Mouse (Mus musculus) neural tube, embryonic 11.5 days (tissue): ENCODE results near the gene Cactin. TPM values are rescaled to one million over a fixed set of nuclear protein-coding genes. Genes with fewer than 3 reads are reported as not detected.

Experiments
- ATAC-seq: fragments of 200-750 bp; cut with Nextera tagmentation; 2 replicates; pipeline ENCODE4 v1.8.0; 2017; ENCODE audit warnings: moderate number of reproducible peaks, mild to moderate bottlenecking, moderate TSS enrichment, moderate library complexity; ENCODE audit not compliant: insufficient read depth, low FRiP score, low TSS enrichment
- DNase-seq: peaks from one replicate; pipeline ENCODE4 v3.0.0-alpha.2; 2015; ENCODE audit warnings: low spot score
- H3K27ac ChIP-seq: fragments of 300-500 bp; sonication (generic); 2 replicates; pipeline ENCODE4 v1.5.1; 2014; ENCODE audit warnings: low read depth, mild to moderate bottlenecking, low read length
- H3K27me3 ChIP-seq: fragments of 300-500 bp; sonication (generic); 2 replicates; pipeline ENCODE4 v1.6.1; 2014; ENCODE audit warnings: mild to moderate bottlenecking, low read length, mixed read lengths; ENCODE audit not compliant: control insufficient read depth, insufficient read depth
- H3K36me3 ChIP-seq: fragments of 300-500 bp; sonication (generic); 2 replicates; pipeline ENCODE4 v1.6.1; 2014; ENCODE audit warnings: mild to moderate bottlenecking, low read length, moderate library complexity, mixed read lengths; ENCODE audit not compliant: control insufficient read depth, insufficient read depth
- H3K4me1 ChIP-seq: fragments of 300-500 bp; sonication (generic); 2 replicates; pipeline ENCODE4 v1.6.1; 2014; ENCODE audit warnings: low read length, mixed read lengths; ENCODE audit not compliant: control insufficient read depth, insufficient read depth
- H3K4me2 ChIP-seq: fragments of 300-500 bp; sonication (generic); 2 replicates; pipeline ENCODE4 v1.6.1; 2014; ENCODE audit warnings: low read depth, mild to moderate bottlenecking, moderate library complexity
- H3K4me3 ChIP-seq: fragments of 300-500 bp; sonication (generic); 2 replicates; pipeline ENCODE4 v1.5.1; 2014; ENCODE audit warnings: low read depth, low read length
- H3K9ac ChIP-seq: fragments of 300-500 bp; sonication (generic); 2 replicates; pipeline ENCODE4 v1.6.1; 2014; ENCODE audit warnings: mild to moderate bottlenecking, low read length
- H3K9me3 ChIP-seq: fragments of 300-500 bp; sonication (generic); 2 replicates; pipeline ENCODE4 v1.6.1; 2016; ENCODE audit warnings: low read length; ENCODE audit not compliant: control insufficient read depth
- WGBS: fragments of 180-500 bp; shearing (Covaris S2); extraction: QIAGEN DNeasy Blood & Tissue Kit; methylation state at CpG from one replicate; pipeline ENCODE4 v1.1.7; 2014; 5-methylcytosine and 5-hydroxymethylcytosine counted together
- polyA plus RNA-seq: library from polyadenylated mRNA; unstranded; fragments of >200 nt; fragmentation: Nextera tagmentation; extraction: Ambion mirVana; gene quantifications from 2 replicates; pipeline ENCODE4 v1.2.1, GENCODE M21; 2014

Gene Cactin
- polyA plus RNA-seq, 1 experiment from 2014 or later, result 46.2 TPM

DNA sequence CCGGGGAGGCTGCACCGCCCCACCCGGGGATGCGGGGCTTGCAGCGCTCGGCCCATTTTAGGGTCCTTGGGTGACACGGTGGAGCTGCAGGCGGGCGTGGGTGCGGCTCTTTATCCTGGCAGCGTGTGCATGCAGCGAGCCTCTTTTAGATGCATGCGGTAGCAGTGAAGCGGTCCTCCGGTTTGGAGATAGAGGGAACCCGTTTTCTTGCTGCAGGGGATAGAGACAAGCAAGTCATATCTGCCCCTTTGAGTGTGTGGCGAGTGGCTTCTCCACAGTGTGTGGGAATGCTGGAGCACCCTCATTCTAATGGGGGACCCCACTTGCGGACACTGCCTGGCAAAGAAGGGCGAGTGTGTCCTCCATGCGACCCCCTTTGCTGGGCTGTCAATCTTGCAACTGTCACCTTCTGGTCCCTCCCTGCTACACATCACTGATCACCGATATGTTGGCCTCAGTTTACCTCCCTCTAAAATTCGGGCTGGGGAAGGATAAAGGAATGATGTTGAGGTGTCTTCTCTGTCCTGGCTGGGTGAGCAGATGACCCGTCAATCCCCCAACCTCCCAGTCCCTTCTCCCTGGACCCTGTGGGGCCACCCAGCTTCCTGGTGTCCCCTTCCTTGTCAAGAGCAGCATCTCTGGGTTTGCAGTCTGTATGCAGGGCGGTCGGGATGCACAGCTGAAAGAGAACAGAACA is 27.4 kb upstream of the Cactin start:
- WGBS, result 5% methylated on average over 25 of the region's 25 CpGs
- ATAC-seq, result no peak
- Histone ChIP-seq H3K4me1 (peaks cover 12% of the 10 kb centered on the region), H3K27me3 (peaks cover 19% of the 10 kb centered on the region), H3K9me3 (no peaks in the 10 kb centered on the region), H3K36me3 (no peaks in the 10 kb centered on the region), H3K4me2 (peak overlapping the region; percentile 94), H3K9ac (peak overlapping the region; percentile 87), H3K27ac (peak overlapping the region; percentile 82), H3K4me3 (peak overlapping the region; percentile 87)
- DNase-seq, result no peak

DNA sequence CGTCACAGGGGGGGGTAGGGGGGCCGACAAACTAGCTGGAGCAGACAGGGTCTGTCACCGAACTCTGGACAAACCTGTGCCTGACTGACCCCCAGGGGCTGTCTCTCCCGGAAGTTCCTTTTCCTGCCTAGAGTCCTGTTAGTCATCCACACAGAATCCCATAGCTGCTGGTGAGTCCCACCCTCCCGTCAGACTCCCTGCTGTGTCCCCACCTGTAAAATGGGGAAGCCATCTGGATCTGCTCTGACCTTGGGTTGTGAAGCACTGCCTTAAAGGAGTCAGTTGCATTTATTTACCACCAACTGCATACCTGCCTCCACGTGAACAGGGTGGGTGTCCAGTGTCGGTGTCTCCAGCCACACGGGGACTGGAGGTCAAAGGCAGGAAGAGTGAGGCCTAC is 26.5 kb upstream of the Cactin start:
- Histone ChIP-seq H3K4me3 (peak overlapping the region; percentile 87), H3K4me2 (peak overlapping the region; percentile 94), H3K9ac (peak overlapping the region; percentile 87; the same call in 1 of the 2 replicates), H3K4me1 (peaks cover 12% of the 10 kb centered on the region), H3K36me3 (no peaks in the 10 kb centered on the region), H3K27ac (no peak overlapping the region), H3K27me3 (peaks cover 19% of the 10 kb centered on the region), H3K9me3 (no peaks in the 10 kb centered on the region)
- DNase-seq, result no peak
- no peak for ATAC-seq
- 50% methylated on average over 8 of the region's 8 CpGs for WGBS

DNA sequence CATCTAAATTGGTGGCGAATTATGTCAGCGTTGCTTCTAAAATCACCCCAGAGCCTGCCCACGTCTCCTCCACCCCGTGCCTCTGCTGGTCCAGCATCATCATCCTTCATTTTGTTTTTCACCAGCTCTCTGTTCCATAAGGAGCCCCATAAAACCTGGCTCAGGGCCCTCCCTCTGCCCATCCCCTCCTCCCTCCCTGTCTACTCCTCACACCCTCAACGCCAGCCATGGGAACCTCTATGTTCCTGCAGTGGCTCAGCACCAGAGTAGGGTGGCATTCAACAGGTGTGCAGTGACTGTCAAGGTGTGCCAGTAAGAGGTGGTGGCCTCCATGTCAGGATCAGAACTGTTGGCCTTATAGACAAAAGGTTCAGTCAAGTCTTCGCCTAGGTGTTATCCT is 25.7 kb upstream of the Cactin start:
- ATAC-seq (no peak), DNase-seq (no peak)
- Histone ChIP-seq H3K9me3 (no peaks in the 10 kb centered on the region), H3K4me2 (no peak overlapping the region), H3K27ac (no peak overlapping the region), H3K36me3 (no peaks in the 10 kb centered on the region), H3K4me1 (peaks cover 12% of the 10 kb centered on the region), H3K9ac (no peak overlapping the region), H3K27me3 (peaks cover 12% of the 10 kb centered on the region), H3K4me3 (no peak overlapping the region)
- WGBS, result 91% methylated on average over 6 of the region's 6 CpGs

DNA sequence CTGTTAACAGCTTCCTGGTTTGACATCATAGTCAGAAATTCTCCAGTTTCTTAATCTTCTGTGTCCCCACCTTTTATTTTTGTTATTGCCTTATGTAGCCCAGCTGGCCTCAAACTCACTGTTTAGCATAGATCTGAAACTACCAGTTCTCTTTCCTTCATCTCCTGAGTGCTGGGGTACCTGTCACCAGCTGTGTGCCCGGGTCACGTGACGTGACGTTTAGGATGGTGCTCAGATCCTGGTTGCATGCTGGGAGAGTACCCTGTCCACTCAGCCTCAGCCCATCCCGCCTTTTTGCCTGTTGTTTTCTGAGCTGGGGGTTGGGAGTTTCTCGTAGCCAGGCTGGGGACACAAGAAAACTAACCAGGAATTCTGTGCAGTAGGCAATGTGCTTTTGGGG is 23.7 kb upstream of the Cactin start:
- no peak for DNase-seq
- Histone ChIP-seq H3K4me3 (no peak overlapping the region), H3K27me3 (no peaks in the 10 kb centered on the region), H3K36me3 (no peaks in the 10 kb centered on the region), H3K27ac (no peak overlapping the region), H3K9ac (no peak overlapping the region), H3K4me2 (no peak overlapping the region), H3K4me1 (peaks cover 12% of the 10 kb centered on the region), H3K9me3 (no peaks in the 10 kb centered on the region)
- no peak for ATAC-seq
- WGBS, result 74% methylated on average over 6 of the region's 6 CpGs

DNA sequence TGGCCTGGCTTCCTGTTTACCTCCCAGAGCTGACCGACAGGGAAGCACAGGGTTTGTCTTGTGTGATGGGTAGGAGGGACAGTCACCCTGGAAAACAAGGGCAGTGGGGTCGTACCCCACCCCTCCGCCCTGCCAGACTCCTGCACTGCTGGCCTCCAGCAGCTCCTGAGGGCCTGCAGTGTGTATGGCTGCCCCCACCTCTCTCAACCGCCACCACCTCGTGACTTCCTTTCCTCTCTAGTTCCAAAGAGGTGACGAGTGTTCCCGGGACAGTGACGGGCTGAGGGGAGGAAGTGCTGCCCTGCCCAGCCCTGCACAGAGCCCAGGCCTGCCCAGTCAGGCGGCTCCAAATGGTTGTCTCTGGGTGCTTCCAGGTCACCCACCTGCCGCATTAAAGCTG is 23.1 kb upstream of the Cactin start:
- no peaks in the 10 kb centered on the region for H3K9me3 ChIP-seq
- no peaks in the 10 kb centered on the region for H3K27me3 ChIP-seq
- no peak for DNase-seq
- H3K27ac ChIP-seq, result no peak overlapping the region
- H3K9ac ChIP-seq, result no peak overlapping the region
- no peak overlapping the region for H3K4me3 ChIP-seq
- no peaks in the 10 kb centered on the region for H3K36me3 ChIP-seq
- peaks cover 12% of the 10 kb centered on the region for H3K4me1 ChIP-seq
- no peak overlapping the region for H3K4me2 ChIP-seq
- no peak for ATAC-seq
- 66% methylated on average over 10 of the region's 10 CpGs for WGBS

DNA sequence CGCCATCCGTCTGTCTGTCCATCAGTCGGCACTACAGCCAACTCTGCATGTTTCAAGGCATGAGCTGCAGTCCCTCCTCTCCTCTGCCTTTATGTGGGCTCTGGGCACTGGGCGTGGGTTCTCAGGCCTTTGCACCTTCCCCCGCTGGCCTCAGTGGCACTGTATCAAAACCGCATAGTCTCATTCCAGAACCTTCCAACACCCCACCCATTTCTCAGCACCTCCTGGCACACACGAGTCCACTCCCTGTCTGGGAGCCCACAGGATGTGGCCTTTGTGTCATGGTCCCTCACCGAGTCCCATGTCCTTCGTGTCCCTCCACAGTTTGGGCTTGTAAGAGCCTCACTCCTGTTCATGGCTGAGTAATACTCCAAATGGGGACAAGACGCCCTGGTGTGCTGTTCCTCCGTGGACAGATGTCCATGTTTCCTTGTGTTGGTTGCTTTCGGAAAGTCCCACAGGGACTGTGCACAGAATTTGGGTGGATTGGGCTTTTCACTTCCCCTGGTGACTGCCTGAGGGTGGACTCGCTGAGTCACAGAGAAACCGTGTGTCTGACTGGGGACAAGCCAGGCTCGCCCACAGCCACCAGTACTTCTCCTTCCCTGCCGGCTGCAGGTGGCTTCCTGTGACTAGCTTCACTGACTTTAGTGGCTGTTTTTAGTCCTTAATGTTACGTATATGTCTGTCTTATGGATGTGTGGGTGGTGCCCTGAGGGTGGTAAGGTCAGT is 22.4 kb upstream of the Cactin start:
- H3K4me2 ChIP-seq, result no peak overlapping the region
- no peaks in the 10 kb centered on the region for H3K36me3 ChIP-seq
- H3K9ac ChIP-seq, result no peak overlapping the region
- no peak overlapping the region for H3K27ac ChIP-seq
- ATAC-seq, result no peak
- DNase-seq, result no peak
- 93% methylated on average over 17 of the region's 17 CpGs for WGBS
- H3K9me3 ChIP-seq, result no peaks in the 10 kb centered on the region
- peaks cover 10% of the 10 kb centered on the region for H3K4me1 ChIP-seq
- no peak overlapping the region for H3K4me3 ChIP-seq
- no peaks in the 10 kb centered on the region for H3K27me3 ChIP-seq

DNA sequence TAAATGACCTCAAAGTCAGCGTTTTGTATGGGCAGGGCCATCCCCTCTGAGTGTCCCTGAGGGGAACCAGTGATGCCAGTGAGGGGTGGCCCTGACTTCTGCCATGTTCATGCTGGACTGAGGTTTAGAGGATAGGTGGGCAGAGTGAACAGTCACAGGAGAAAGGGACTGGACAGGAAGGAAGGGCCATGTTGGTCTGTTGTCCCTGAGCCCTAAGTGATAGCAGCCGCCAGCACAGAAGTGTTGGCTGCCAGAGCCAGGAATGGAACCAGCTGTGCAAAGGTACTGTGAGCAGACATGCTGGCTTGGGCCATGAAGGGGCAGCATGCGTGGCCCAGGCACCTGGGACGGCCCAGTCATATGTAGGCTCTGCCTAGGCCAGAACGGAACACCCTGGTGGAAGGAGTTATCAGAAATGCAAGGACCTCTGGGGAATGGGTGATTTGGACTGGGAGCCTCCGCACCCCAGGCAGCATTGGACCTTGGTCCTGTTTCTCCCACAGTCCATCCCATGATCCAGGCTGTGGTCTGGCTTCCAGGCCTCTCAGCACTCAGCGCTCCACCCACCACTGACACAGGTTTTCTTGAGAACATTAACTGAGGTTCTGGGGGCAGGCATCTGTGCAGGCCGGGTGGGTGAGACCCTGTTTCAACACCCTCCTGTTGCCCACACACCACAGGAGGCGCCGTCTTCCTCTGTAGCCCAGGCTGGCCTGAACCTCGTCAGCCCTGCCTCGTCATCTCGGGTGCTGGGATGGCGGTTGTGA is 21.1 kb upstream of the Cactin start:
- Histone ChIP-seq H3K9me3 (no peaks in the 10 kb centered on the region), H3K4me1 (no peaks in the 10 kb centered on the region; the same call in 1 of the 2 replicates), H3K4me3 (no peak overlapping the region), H3K9ac (no peak overlapping the region), H3K36me3 (no peaks in the 10 kb centered on the region), H3K4me2 (no peak overlapping the region), H3K27ac (no peak overlapping the region), H3K27me3 (no peaks in the 10 kb centered on the region)
- no peak for DNase-seq
- ATAC-seq, result no peak
- WGBS, result 89% methylated on average over 14 of the region's 14 CpGs

DNA sequence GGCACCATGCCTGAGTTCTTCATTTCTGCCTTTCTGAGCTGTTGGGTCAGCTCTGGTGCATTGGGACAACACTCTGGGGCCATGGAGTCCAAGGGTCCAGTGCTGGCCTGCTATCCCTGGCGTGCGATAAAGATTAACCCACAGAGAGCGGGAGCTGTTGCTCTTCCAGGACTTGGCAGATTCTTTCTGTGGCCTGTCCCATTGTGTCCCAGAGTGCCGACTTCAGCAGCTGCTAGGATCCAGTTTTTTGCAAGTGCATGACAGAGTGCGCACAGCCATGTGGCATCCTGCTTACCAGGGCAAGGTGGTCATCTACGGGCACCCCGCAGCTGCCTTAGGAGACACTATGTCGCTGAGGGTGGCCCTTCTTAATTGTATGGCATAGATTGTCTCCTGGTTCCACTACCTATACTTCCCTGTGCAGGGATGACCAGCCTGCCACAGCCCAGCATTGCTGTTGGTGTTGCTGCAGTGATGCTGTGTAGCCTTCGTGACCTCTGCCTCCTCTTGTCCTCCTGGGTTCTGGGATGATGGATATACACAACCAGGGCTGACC is 20.5 kb upstream of the Cactin start:
- no peaks in the 10 kb centered on the region; the same call in 1 of the 2 replicates for H3K4me1 ChIP-seq
- ATAC-seq, result no peak
- no peak overlapping the region for H3K4me2 ChIP-seq

More for the DNA sequence above, 20.5 kb upstream of the Cactin start:
- Histone ChIP-seq H3K9me3 (no peaks in the 10 kb centered on the region), H3K27ac (no peak overlapping the region), H3K4me3 (no peak overlapping the region), H3K27me3 (no peaks in the 10 kb centered on the region), H3K9ac (no peak overlapping the region), H3K36me3 (no peaks in the 10 kb centered on the region)
- 89% methylated on average over 9 of the region's 9 CpGs for WGBS
- DNase-seq, result no peak
